Mouse (Mus musculus) cortical plate, adult 2 months (tissue): ENCODE measurements at regions not wholly inside any gene's neighbourhood (a gene's known extent, or its start where the extent isn't known, plus 50 kb on each side); places are given as distances from the start of the nearest gene placed in this dataset.
"Not testable (repeated sequence)": the region's sequence is repeated elsewhere in the genome, so short reads cannot be mapped to it uniquely, and the experiment has no call there.

Source experiments
- H3K27ac ChIP-seq: fragments of 200-500 bp; 2 replicates; pipeline ENCODE4 v1.5.1; 2012; ENCODE audit warnings: low read length, control low read depth, inconsistent platforms; ENCODE audit not compliant: insufficient read depth
- H3K4me1 ChIP-seq: fragments of 200-500 bp; 2 replicates; pipeline ENCODE4 v1.6.1; 2011; ENCODE audit warnings: low read length; ENCODE audit not compliant: control insufficient read depth, insufficient read depth
- H3K4me3 ChIP-seq: fragments of 200-500 bp; 2 replicates; pipeline ENCODE4 v1.5.1; 2011; ENCODE audit warnings: mild to moderate bottlenecking, low read length, control low read depth; ENCODE audit not compliant: insufficient read depth
- CTCF ChIP-seq: fragments of 200-500 bp; IDR thresholded peaks from 2 replicates; pipeline ENCODE4 v1.5.1; 2011; ENCODE audit warnings: mild to moderate bottlenecking, control low read depth, low read length; ENCODE audit not compliant: insufficient read depth; ENCODE audit errors: extremely low read depth
- POLR2A ChIP-seq: fragments of 200-500 bp; IDR thresholded peaks from 2 replicates; pipeline ENCODE4 v1.6.1; 2011; ENCODE audit warnings: mild to moderate bottlenecking, low read length, control low read depth; ENCODE audit not compliant: insufficient read depth; ENCODE audit errors: extremely low read depth

- H3K27ac ChIP-seq: no peak overlapping the region
- no peaks in the 10 kb centered on the region for H3K4me1 ChIP-seq
- TF ChIP-seq POLR2A: no peak
- TF ChIP-seq CTCF: no peak
- H3K4me3 ChIP-seq: no peak overlapping the region
Measured at GRCm38 (mm10) chr17:79540038-79540437, 71.6 kb upstream of the Rmdn2 start.

- no peak overlapping the region for H3K27ac ChIP-seq
- H3K4me3 ChIP-seq: no peak overlapping the region
- no peak for TF ChIP-seq POLR2A
- TF ChIP-seq CTCF: no peak
- no peaks in the 10 kb centered on the region for H3K4me1 ChIP-seq
Measured at GRCm38 (mm10) chr17:79540511-79540910, 71.2 kb upstream of the Rmdn2 start.

- TF ChIP-seq CTCF (no peak), POLR2A (no peak)
- Histone ChIP-seq H3K27ac (no peak overlapping the region), H3K4me1 (no peaks in the 10 kb centered on the region), H3K4me3 (no peak overlapping the region)
Measured at GRCm38 (mm10) chr17:79543907-79544522, 67.6 kb upstream of the Rmdn2 start.

GRCm38 (mm10) chr17:79545878-79546277 lies 65.8 kb upstream of the Rmdn2 start:
- Histone ChIP-seq H3K4me3 (no peak overlapping the region), H3K27ac (no peak overlapping the region), H3K4me1 (no peaks in the 10 kb centered on the region)
- TF ChIP-seq POLR2A (no peak), CTCF (no peak)

GRCm38 (mm10) chr17:79547075-79547474 lies 64.6 kb upstream of the Rmdn2 start:
- Histone ChIP-seq H3K27ac (no peak overlapping the region), H3K4me1 (no peaks in the 10 kb centered on the region), H3K4me3 (no peak overlapping the region)
- no peak for TF ChIP-seq POLR2A
- no peak for TF ChIP-seq CTCF

GRCm38 (mm10) chr17:79547524-79547923 lies 64.1 kb upstream of the Rmdn2 start:
- TF ChIP-seq CTCF (no peak), POLR2A (no peak)
- H3K4me3 ChIP-seq: no peak overlapping the region
- no peak overlapping the region for H3K27ac ChIP-seq
- no peaks in the 10 kb centered on the region for H3K4me1 ChIP-seq

- not testable (repeated sequence) for H3K27ac ChIP-seq, H3K4me1 ChIP-seq, H3K4me3 ChIP-seq
Measured at GRCm38 (mm10) chr17:79550409-79550808, 61.3 kb upstream of the Rmdn2 start.

GRCm38 (mm10) chr17:79553850-79554249 lies 57.8 kb upstream of the Rmdn2 start:
- no peak overlapping the region for H3K27ac ChIP-seq
- TF ChIP-seq CTCF: no peak
- TF ChIP-seq POLR2A: no peak
- no peak overlapping the region for H3K4me3 ChIP-seq
- H3K4me1 ChIP-seq: no peaks in the 10 kb centered on the region

- Histone ChIP-seq H3K4me1 (no peaks in the 10 kb centered on the region), H3K27ac (no peak overlapping the region), H3K4me3 (no peak overlapping the region)
- TF ChIP-seq CTCF: no peak
- TF ChIP-seq POLR2A: no peak
Measured at GRCm38 (mm10) chr17:79555593-79555992, 56.1 kb upstream of the Rmdn2 start.
